Mouse (Mus musculus) CH12.LX (cell line): ENCODE measurements at regions not wholly inside any gene's neighbourhood (a gene's known extent, or its start where the extent isn't known, plus 50 kb on each side); places are given as distances from the start of the nearest gene placed in this dataset.

Source experiments
- CTCF ChIP-seq, 2 experiments: IDR thresholded peaks in 1 of 2; conservative IDR thresholded peaks in 1 of 2; 2 replicates each; pipeline ENCODE4 v1.5.1; 2011 to 2012; ENCODE audit warnings: low read depth in 2 of 2, low read length in 2 of 2, improper control_type of control experiment in 1 of 2, inconsistent platforms in 1 of 2, mild to moderate bottlenecking in 1 of 2, moderate library complexity in 1 of 2
- POLR2AphosphoS2 ChIP-seq: IDR thresholded peaks from 2 replicates; pipeline ENCODE4 v1.6.1; 2011; ENCODE audit warnings: low read depth, low read length, improper control_type of control experiment
- USF1 ChIP-seq: IDR thresholded peaks from 2 replicates; pipeline ENCODE4 v1.6.1; 2014; ENCODE audit warnings: low read depth, mild to moderate bottlenecking, inconsistent platforms, low read length, improper control_type of control experiment
- ZNF384 ChIP-seq: IDR thresholded peaks from 2 replicates; pipeline ENCODE4 v1.6.1; 2012; ENCODE audit warnings: low read depth, low read length, improper control_type of control experiment, inconsistent platforms

DNA sequence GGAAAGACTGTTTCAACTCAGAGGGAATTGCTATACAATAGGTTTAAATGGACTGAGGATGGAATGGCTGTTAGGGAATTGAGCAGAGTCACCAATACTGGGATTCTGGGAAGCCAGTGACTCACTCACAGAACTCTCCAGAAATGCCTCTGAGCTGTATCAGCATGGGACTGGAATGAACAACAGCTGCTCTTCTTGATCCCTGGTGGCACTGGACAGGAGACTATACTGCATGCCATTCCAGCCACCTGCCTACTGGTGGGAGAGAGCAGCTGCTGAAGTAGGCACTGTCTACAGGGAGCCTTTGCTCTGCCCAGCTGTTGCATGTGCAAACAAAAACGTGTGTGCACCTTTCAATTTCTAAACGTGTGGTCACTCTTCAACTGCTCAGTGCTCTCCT lies 329.2 kb downstream of the Gadd45g start:
- TF ChIP-seq USF1 (no peak), CTCF (conservative IDR thresholded peaks at IDR 0.05 in 1 of 2, IDR thresholded peaks at IDR 0.05 in 1 of 2; ENCODE audit: low read depth in 2 of 2, low read length in 2 of 2) (no peak), ZNF384 (no peak), POLR2AphosphoS2 (no peak)
